Mouse (Mus musculus) forebrain, embryonic 13.5 days (tissue): ENCODE results near the gene Fam216a. TPM values are rescaled to one million over a fixed set of nuclear protein-coding genes. Genes with fewer than 3 reads are reported as not detected.
A peak's percentile ranks its signal among the peaks of the same experiment; 100 is the strongest.

Source experiments
- ATAC-seq: fragments of 200-750 bp; cut with Nextera tagmentation; 2 replicates; pipeline ENCODE4 v1.8.0; 2017
- H3K27ac ChIP-seq: fragments of 300-500 bp; sonication (generic); 2 replicates; pipeline ENCODE4 v1.5.1; 2015; ENCODE audit warnings: inconsistent platforms, mild to moderate bottlenecking, moderate library complexity
- H3K27me3 ChIP-seq: fragments of 300-500 bp; sonication (generic); 2 replicates; pipeline ENCODE4 v1.6.1; 2015; ENCODE audit warnings: mild to moderate bottlenecking, inconsistent platforms
- H3K36me3 ChIP-seq: fragments of 300-500 bp; sonication (generic); 2 replicates; pipeline ENCODE4 v1.6.1; 2015; ENCODE audit warnings: mild to moderate bottlenecking, inconsistent platforms; ENCODE audit not compliant: poor library complexity, severe bottlenecking
- H3K4me1 ChIP-seq: fragments of 300-500 bp; sonication (generic); 2 replicates; pipeline ENCODE4 v1.6.1; 2015; ENCODE audit warnings: inconsistent platforms
- H3K4me2 ChIP-seq: fragments of 300-500 bp; sonication (generic); 2 replicates; pipeline ENCODE4 v1.6.1; 2015; ENCODE audit warnings: inconsistent platforms, mild to moderate bottlenecking, moderate library complexity
- H3K4me3 ChIP-seq: fragments of 300-500 bp; sonication (generic); 2 replicates; pipeline ENCODE4 v1.5.1; 2015; ENCODE audit warnings: mild to moderate bottlenecking, inconsistent platforms
- H3K9ac ChIP-seq: fragments of 300-500 bp; sonication (generic); 2 replicates; pipeline ENCODE4 v1.6.1; 2015; ENCODE audit warnings: mild to moderate bottlenecking, inconsistent platforms
- H3K9me3 ChIP-seq: fragments of 300-500 bp; sonication (generic); replicated peaks from 2 replicates; pipeline ENCODE4 v1.6.1; 2016; ENCODE audit warnings: inconsistent platforms
- WGBS: fragments of 180-500 bp; shearing (Covaris S2); methylation state at CpG from one replicate; pipeline ENCODE4 v1.1.7; 2015; 5-methylcytosine and 5-hydroxymethylcytosine counted together
- polyA plus RNA-seq: library from polyadenylated mRNA; unstranded; fragments of >200 nt; fragmentation: Nextera tagmentation; extraction: Ambion mirVana; gene quantifications from 2 replicates; pipeline ENCODE4 v1.2.1, GENCODE M21; 2015

Gene Fam216a
- polyA plus RNA-seq, 1 experiment from 2014 or later = 117 TPM

GRCm38 (mm10) chr5:122379374-122380155, 7.4 kb upstream of the Fam216a start:
- 57% methylated on average over 11 of the region's 11 CpGs for WGBS
- Histone ChIP-seq H3K27ac (no peak overlapping the region), H3K36me3 (peaks cover 61% of the 10 kb centered on the region)

GRCm38 (mm10) chr5:122378171-122378570, 6.0 kb upstream of the Fam216a start:
- H3K4me1 ChIP-seq = peaks cover 7% of the 10 kb centered on the region
- H3K36me3 ChIP-seq = peaks cover 69% of the 10 kb centered on the region
- H3K4me2 ChIP-seq = no peak overlapping the region
- H3K9ac ChIP-seq = no peak overlapping the region
- no peaks in the 10 kb centered on the region for H3K9me3 ChIP-seq
- no peaks in the 10 kb centered on the region for H3K27me3 ChIP-seq
- H3K4me3 ChIP-seq = no peak overlapping the region
- H3K27ac ChIP-seq = no peak overlapping the region
- 94% methylated on average over 12 of the region's 12 CpGs for WGBS
- ATAC-seq = no peak

More at GRCm38 (mm10) chr5:122379374-122380155, 7.4 kb upstream of the Fam216a start:
- no peaks in the 10 kb centered on the region for H3K9me3 ChIP-seq
- H3K4me2 ChIP-seq = no peak overlapping the region
- H3K27me3 ChIP-seq = no peaks in the 10 kb centered on the region
- H3K9ac ChIP-seq = no peak overlapping the region
- H3K4me3 ChIP-seq = no peak overlapping the region
- ATAC-seq = peak; percentile 55; the same call in 1 of the 2 replicates
- H3K4me1 ChIP-seq = no peaks in the 10 kb centered on the region

DNA sequence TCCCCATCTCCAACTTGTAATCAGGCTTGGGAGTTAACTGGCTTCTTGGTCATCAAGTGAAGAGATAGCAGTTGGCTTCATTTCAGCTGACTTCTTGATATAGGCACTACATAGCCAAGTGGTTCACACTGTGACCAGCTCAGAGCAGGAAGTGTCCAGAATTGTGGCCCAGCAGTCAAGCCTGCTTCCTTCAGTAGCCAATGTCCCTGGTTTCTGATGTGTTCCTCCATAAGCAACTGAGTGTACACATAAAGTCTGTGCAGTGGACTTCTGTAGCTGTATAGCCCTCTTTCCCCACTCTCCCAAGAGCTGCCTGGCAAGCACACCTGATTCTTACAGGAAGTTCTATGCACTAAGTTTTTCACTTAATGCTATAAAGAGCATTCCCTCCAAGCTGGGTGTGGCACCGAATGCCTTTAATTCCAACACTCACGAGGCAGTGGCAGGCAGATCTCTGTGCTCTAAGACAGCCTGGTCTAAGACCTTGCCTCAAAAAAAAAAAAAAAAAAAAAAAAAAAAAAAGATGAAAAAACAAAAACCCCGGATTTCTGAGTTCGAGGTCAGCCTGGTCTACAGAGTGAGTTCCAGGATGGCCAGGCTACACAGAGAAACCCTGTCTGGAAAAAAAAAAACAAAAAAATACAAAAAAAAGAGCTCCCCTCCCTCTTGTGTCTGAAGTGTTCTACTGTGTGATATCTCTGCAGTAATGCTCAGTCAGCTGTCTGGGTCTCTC, 5.1 kb upstream of the Fam216a start:
- Histone ChIP-seq H3K9ac (no peak overlapping the region), H3K4me1 (peaks cover 12% of the 10 kb centered on the region), H3K4me2 (no peak overlapping the region), H3K9me3 (no peaks in the 10 kb centered on the region), H3K27ac (no peak overlapping the region), H3K27me3 (no peaks in the 10 kb centered on the region), H3K36me3 (peaks cover 63% of the 10 kb centered on the region), H3K4me3 (no peak overlapping the region)
- no peak for ATAC-seq
- WGBS = 96% methylated on average over 4 of the region's 4 CpGs

DNA sequence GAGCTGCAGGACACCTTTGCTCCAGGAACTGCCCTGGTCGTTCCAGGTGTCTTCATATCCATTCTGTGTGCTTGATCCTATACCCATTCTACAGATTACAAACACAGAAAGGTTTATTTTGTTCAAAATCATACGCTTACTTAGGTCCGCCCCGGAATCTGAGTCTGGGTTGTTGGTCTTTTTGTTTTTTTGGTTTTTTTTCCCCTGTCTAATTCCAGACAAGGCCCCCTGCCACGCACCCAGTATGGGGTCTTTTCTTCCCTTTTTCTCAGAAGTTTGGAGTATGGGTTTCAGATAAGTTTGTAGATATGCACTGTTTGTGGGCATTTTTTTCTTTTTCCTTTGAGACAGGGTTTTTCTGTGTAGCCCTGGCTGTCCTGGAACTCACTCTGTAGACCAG, 714 bp upstream of the Fam216a start:
- Histone ChIP-seq H3K4me1 (peaks cover 27% of the 10 kb centered on the region), H3K4me3 (peak overlapping the region; percentile 80), H3K9ac (peak overlapping the region; percentile 88), H3K4me2 (peak overlapping the region; percentile 66), H3K27me3 (no peaks in the 10 kb centered on the region), H3K9me3 (no peaks in the 10 kb centered on the region), H3K36me3 (peaks cover 38% of the 10 kb centered on the region), H3K27ac (peak overlapping the region; percentile 98)
- WGBS = 7% methylated on average over 5 of the region's 5 CpGs
- no peak for ATAC-seq

- ATAC-seq = peak; percentile 76
- WGBS = 0% methylated on average over 34 of the region's 46 CpGs
Observed at GRCm38 (mm10) chr5:122371591-122372191, 473 bp downstream of the Fam216a start, which contains the start of gene Gpn3. Gene Gpn3, plus strand, starts transcription at chr5:122371876.

GRCm38 (mm10) chr5:122354492-122355067, 17.6 kb downstream of the Fam216a start:
- no peaks in the 10 kb centered on the region for H3K27me3 ChIP-seq
- peak overlapping the region; percentile 68 for H3K27ac ChIP-seq
- H3K4me2 ChIP-seq = peak overlapping the region; percentile 82
- peaks cover 22% of the 10 kb centered on the region for H3K36me3 ChIP-seq
- H3K9me3 ChIP-seq = no peaks in the 10 kb centered on the region
- WGBS = under 1% methylated on average over 52 of the region's 57 CpGs
- peak overlapping the region; percentile 94 for H3K9ac ChIP-seq
- peaks cover 11% of the 10 kb centered on the region for H3K4me1 ChIP-seq
- peak overlapping the region; percentile 97 for H3K4me3 ChIP-seq
- ATAC-seq = peak; percentile 34

More at GRCm38 (mm10) chr5:122371591-122372191, 473 bp downstream of the Fam216a start, which contains the start of gene Gpn3:
- peak within 1 kb of the TSS; percentile 80 for H3K4me3 ChIP-seq
- H3K9me3 ChIP-seq = no peaks in the 10 kb centered on the region
- H3K27ac ChIP-seq = peak within 1 kb of the TSS; percentile 98
- H3K9ac ChIP-seq = peak within 1 kb of the TSS; percentile 88
- peaks cover 43% of the 10 kb centered on the region for H3K36me3 ChIP-seq
- H3K27me3 ChIP-seq = no peaks in the 10 kb centered on the region
- peaks cover 27% of the 10 kb centered on the region for H3K4me1 ChIP-seq
- peak within 1 kb of the TSS; percentile 66 for H3K4me2 ChIP-seq

GRCm38 (mm10) chr5:122353807-122354491, 18.2 kb downstream of the Fam216a start, which contains the start of the genes Rad9b and Vps29:
Gene Rad9b, minus strand, starts transcription at chr5:122354233.
Gene Vps29, plus strand, starts transcription at chr5:122354369.
- Histone ChIP-seq H3K27me3 (no peaks in the 10 kb centered on the region), H3K4me3 (peak within 1 kb of the TSS; percentile 97), H3K9ac (peak within 1 kb of the TSS; percentile 94), H3K4me2 (peak within 1 kb of the TSS; percentile 82), H3K4me1 (peaks cover 11% of the 10 kb centered on the region), H3K36me3 (peaks cover 18% of the 10 kb centered on the region), H3K9me3 (no peaks in the 10 kb centered on the region), H3K27ac (peak within 1 kb of the TSS; percentile 68)
- 2% methylated on average over 51 of the region's 51 CpGs for WGBS
- peak; percentile 95 for ATAC-seq

DNA sequence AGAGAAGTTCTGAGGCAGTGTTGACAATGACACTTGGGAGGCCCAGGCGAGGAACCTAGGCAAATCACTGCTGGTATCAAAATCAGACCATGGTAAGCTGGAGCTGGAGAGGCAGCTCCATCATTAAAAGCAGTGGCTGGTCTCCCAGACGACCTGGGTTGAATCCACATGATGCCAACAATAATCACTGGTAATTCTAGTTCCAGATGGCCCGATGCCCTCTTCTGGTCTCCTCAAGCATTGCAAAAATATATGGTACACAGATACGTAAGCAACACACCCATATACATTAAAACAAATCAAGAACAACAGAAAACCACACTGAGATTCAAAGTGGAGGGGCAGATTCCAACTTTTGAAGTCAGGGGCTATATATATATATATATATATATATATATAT, 26.4 kb downstream of the Fam216a start:
- Histone ChIP-seq H3K9me3 (no peaks in the 10 kb centered on the region), H3K4me2 (no peak overlapping the region), H3K9ac (no peak overlapping the region), H3K27me3 (no peaks in the 10 kb centered on the region), H3K36me3 (no peaks in the 10 kb centered on the region), H3K4me3 (no peak overlapping the region), H3K4me1 (no peaks in the 10 kb centered on the region), H3K27ac (no peak overlapping the region)
- WGBS = 76% methylated on average over 4 of the region's 4 CpGs
- ATAC-seq = no peak

GRCm38 (mm10) chr5:122344260-122344659, 27.9 kb downstream of the Fam216a start:
- ATAC-seq = 0 out of 2 replicates have a peak, but pooled peaks have one; percentile 53
- Histone ChIP-seq H3K9me3 (no peaks in the 10 kb centered on the region), H3K4me3 (no peak overlapping the region), H3K36me3 (no peaks in the 10 kb centered on the region), H3K4me2 (no peak overlapping the region), H3K27ac (no peak overlapping the region), H3K4me1 (no peaks in the 10 kb centered on the region), H3K9ac (no peak overlapping the region), H3K27me3 (no peaks in the 10 kb centered on the region)
- 9% methylated on average over 5 of the region's 5 CpGs for WGBS

- no peak for ATAC-seq
- no peaks in the 10 kb centered on the region for H3K9me3 ChIP-seq
- 0 out of 2 replicates have a peak overlapping the region, but pooled peaks have one; percentile 9 for H3K9ac ChIP-seq
- H3K4me2 ChIP-seq = no peak overlapping the region
- WGBS = 59% methylated on average over 7 of the region's 7 CpGs
- H3K36me3 ChIP-seq = no peaks in the 10 kb centered on the region
- no peak overlapping the region for H3K27ac ChIP-seq
- H3K27me3 ChIP-seq = no peaks in the 10 kb centered on the region
- no peaks in the 10 kb centered on the region for H3K4me1 ChIP-seq
- no peak overlapping the region for H3K4me3 ChIP-seq
Observed at GRCm38 (mm10) chr5:122343768-122344167, 28.4 kb downstream of the Fam216a start.

DNA sequence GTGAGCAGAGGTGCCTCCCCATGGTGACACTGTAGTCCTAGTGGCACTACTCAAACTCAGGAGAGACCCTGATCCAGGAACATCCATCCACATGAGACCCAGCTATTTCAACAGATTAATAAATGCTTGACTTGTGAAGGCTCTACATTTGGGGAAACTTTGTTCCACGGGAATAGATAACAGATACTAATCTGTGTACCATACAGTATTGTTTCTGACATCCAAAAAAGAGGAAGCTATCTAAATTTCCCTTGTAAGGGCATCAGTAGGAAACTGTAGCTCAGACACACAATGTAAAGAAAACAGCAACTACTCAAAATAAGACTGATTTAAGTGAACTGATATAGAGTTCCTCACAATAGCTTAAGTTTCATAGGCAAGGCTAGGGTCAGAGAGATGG, 29.3 kb downstream of the Fam216a start:
- H3K4me1 ChIP-seq = no peaks in the 10 kb centered on the region
- no peaks in the 10 kb centered on the region for H3K27me3 ChIP-seq
- no peak overlapping the region for H3K4me2 ChIP-seq
- WGBS = 88% methylated on average over 1 of the region's 1 CpGs
- H3K36me3 ChIP-seq = no peaks in the 10 kb centered on the region
- no peaks in the 10 kb centered on the region for H3K9me3 ChIP-seq
- H3K4me3 ChIP-seq = no peak overlapping the region
- H3K27ac ChIP-seq = no peak overlapping the region
- 0 out of 2 replicates have a peak overlapping the region, but pooled peaks have one; percentile 0 for H3K9ac ChIP-seq
- no peak for ATAC-seq
